Mouse (Mus musculus): ENCODE results near the gene Cacna1d.

Gene Cacna1d

DNA sequence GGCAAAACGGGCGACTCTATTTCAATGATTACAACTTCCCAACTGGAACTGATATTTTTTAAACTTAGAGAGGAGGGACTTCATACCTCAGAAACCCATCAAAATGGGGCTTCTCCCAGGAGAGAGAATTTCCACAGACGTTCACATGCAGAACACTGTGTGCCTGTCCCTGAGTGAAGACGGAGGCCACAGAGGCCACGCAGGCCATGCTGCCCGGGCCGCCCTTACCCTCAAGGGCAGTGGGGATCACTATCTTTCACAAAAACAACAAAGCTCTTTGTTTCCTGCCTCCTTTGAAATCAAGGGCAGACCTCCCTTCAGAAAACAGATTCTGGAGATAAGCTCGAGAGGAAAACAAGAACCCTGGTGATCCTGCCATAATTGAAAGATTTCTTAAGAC is 164.2 kb downstream of the Cacna1d start:
- DNase-seq = peak; percentile 18

DNA sequence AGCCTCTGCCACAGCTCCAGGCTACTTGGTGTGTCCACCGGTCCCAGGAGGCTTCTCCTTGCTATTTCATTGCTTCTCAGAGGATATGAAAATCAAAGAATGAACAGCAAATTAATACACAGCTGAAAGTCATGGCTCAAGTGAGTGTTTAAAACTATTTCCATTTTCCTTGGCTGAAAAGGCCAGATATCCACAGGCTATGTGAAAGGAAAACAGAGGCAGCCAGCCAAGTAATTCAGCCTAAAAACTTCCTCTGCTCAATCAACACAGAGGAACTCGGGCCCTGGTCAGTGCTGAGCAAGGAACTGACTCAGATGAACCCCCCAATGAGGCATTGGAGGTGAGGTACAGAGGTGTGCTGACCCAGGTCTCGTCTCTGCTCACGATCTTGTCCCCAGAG is 165.0 kb downstream of the Cacna1d start:
- DNase-seq = no peak

DNA sequence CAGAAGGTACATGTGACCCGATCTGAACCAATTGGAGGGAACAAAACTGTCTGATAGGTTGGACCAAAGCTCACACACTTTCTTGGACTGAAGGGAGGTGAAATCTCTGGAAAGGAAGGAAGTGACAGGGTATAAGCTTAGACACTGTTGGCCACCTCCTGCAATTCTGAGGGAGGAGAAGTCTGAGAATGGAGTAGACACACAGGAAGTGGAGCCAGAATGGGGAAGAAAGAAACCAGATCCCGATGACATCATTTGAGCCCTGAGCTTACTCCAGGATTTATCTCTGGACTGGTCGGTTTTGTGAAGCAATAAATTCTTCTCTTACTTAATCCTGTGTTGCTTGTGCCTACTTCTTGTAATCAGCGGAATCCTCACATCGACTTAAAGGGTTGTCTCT is 166.3 kb downstream of the Cacna1d start:
- no peak for DNase-seq

DNA sequence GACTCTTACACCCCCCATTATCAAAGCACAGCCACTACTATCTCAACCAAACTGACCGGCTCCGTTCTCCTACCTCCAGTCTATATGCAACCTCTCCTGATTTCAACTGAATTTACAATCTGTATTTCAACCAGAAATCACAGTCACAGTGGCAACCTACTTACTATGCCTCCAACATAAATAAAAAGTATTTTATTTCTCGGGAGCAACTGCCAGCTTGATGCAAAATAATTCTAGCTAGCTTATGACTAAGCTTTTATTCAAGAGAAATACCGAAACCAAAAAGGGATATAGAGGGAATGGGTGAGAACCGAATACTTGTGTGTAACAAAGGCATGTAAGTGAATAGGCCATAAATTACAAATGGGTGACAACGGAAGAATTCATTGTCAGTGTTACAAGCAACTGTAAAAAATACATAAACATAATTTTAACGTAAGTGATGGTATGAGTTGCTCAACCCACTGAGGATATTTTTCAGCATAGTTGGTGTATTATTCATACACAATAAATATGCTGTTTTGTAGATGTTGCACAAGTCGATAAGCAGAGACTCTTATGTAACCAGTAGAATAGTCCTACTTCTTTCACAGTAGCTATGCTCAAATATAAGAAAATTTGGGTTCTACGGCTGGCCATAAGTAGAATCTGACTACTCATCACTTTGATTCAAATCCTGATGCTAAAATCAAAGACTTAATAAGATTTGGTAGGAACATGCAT is 172.4 kb downstream of the Cacna1d start:
- DNase-seq = no peak

DNA sequence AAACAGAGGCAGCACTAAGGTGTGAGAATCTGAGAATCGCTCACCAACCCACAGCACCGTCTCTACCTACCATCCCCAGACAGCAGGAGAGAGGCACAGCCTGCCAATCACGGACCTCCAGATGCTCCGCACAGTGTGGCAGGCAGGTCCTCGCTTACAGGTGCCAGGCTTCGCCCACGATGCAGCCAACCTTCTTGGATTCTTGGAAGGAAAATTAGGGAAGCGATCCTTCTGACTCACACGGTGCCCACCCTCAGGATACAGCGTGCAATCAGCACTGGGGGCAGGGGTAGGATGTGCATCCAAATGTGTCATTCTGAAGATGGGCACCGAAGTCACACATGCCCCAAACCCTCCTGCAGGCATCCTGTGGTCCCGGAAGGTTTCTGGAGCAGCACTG is 173.0 kb downstream of the Cacna1d start:
- no peak for DNase-seq

DNA sequence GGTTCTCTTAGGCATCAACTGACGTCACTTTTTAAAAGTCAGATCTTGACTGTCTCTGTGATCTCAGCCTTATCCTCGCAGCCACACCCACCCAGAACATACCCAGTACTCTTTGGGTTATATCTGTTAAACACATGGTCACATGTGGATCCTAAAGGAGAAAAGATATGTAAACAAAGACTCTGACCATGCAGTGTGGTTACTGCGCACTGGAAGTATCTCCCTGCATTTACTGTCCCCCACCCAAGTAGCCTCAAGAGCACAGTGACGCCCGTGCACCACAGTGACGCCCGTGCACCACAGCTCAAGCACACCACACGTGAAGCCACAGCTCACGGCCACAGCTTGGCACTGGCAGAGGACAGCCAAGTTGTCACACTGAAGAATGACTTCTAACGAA is 173.6 kb downstream of the Cacna1d start:
- no peak for DNase-seq

DNA sequence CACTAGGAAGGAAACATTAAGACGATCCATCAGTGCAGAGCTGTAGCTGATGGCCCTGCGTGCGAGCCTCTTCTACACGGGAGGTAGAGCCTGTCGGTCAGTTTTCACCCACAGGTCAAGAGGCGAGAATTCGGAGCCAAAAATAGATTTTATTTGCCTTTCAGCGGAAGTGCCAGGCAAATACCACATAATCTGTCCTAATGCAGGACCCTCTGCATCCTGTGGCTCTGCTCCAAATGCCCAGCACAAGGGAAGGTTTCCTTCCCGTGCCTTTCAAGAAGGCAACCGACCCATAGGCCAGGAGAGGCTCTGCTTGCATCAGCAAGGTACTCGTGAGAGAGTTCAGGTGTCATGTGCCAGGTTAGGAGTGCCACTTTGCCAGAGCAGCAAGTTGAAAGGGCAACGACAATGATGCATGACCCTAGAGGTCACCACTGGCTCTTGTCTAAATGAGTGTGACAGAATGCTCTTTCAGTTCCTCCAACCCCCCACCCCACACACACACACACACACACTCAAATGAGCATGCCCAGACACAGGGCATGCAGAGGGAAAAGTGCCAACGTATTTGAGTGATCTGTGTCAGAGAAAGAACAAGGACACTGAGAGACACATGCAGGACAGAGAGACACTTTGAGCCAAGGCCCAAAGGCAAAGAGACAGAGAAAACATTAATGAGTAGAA is 179.9 kb downstream of the Cacna1d start:
- DNase-seq = no peak

DNA sequence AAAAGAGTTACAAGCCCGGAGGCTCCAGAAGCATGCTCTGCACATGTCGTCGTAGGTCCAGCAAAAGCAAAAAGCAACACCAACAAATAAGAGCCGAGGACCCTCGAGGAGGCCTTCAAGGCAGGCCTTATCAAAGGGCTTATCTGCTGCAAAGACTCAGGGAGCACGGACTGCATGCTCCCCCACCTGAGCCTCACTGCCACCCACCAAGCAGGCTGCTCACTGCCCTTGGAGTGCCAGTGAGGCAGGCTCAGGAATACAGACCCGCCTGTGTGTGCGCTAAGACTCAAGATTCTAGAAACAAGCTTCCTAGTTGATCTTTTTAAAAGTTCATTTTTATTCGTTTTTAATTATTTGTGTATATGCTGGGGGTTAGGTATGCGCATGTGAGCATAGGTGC is 181.0 kb downstream of the Cacna1d start:
- no peak for DNase-seq

DNA sequence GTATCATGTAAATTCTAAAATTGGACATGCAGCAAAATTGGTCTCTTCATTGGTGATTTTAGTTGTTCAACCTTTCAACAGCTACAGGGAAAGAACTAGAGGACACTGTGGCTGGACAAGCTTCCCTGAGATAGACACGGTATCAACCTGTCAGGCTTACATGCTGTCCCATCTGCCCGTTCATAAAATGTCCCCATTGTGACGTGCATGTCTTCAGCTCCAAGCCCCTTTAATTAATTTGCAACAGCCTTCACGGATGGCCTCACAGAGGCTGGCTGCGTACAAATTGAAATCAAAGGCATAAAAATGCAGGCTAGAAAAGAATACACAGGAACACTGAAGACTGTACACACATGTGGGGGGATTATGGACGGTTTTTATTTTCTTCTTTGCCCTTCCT is 185.0 kb downstream of the Cacna1d start:
- DNase-seq = no peak

DNA sequence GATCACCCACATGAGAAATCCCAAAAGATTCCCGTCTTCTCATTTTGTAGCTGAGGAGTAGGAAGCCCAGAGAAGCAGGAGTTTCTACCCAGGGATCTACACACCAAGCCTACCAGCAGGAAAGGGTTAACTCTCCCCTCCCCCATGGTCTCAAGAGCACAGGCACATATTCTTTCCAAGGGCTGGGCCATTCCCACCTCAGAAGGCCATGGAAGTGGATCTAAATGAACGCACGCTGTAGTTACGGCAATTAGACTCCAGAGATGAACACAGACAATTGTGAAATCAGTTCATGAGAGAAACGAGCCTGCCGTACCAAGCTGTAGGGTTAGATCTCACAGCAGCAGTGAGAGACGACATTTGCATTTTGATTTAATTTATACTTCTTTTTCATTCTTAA is 191.3 kb downstream of the Cacna1d start:
- DNase-seq = no peak

DNA sequence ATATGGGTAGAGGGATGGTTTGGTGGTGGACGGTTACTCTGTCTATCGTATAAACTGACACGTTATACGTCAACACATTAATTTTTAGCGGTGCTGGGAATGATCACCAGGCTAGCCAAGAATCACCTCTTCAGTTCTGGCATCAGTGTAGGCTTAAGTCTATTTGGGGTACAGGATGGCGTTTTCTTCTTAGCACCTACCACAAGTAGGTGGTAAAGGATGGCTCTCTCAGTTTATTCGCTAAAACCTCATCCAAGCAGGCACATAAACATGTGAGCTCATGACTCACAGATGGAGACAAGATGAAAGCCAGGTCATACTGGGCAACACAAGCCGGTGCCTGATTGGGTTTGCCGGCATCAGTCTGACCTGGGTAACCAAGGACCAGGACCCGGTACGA is 193.8 kb downstream of the Cacna1d start:
- DNase-seq = no peak

DNA sequence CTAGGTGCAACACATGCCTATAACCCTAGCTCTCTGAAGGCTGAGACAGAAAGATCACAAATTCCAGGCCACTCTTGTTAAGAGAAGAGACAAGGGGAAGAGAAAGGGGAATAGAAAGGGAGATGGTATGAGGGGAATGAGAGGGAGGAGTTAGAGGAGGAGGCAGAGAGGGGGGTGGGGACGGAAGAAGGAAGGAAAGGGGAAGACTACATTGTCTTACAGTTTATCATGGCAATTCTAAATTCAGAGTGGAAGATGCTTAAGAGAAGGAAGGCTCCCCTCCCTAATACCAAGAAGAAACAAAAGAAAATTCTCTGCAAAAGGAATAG is 199.2 kb downstream of the Cacna1d start:
- DNase-seq = no peak

DNA sequence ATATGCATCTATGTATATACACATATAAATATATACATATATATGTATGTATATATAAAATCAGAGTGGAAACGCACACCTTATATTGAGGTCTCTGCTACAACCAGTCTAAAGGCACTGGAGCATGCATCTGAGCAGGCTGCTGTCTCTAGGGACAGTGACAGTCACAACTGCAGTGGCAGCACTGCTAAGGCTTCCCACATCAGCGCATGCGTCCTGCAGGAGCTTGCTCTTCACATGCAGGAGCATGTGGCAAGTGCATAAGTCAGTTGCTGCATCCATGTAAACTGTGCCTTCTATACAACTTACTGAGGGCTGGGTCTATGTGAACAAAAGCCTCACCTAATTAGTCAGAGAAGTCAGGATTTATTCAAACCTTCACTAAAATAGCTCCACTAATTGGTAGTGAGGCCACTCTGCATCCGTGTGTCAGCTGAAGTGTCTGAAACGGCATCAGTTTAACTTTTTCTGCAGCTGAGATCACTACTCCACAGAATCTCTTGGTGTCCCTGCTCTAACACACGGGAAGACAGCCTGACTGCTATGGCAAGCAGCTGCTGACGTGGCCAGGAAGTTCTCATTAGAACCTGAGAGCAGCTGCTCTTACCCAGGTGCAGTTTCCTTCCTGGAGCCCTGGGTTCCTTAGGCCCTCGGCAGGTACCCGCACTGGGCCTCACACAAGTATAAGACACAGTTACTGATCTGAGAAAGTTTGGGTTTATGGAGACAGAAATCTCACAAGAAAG is 199.7 kb downstream of the Cacna1d start:
- no peak for DNase-seq

DNA sequence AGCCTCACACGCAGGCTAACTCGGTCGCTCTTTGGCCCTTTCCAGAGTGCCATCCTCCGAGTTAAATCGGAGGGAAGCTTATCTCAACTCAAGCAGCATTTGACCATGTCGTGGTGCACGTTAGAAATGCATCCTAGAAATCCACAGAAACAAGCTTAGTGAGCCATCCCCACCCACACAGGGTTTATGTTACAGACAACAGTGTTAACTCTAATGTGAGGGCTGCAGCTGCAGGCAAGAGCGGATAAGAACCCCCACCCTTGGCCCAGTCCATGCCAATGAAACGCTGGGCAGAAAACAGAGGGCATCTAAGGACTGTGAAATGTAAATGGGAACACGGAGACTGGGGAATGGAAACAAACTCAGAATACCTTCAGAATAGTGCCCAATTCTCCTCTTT is 206.8 kb downstream of the Cacna1d start:
- no peak for DNase-seq

DNA sequence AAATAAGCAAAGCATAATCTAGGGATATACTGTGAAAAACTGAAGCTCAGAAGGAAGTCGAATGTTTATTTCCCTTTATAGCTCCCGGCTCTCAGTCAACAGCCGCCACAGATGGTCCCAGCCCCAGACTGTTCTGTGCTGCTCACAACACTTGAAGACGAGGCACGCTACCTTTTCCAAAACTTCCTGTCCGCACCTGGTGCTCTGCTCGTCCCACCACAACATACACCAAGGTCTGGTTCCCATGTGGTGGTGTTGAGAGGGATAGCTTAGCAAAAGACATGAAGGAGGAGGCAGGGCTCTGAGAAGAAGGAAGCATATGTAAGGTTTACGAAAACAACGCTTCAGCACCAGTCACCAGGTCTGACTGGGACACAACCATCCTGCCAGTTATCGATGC is 207.2 kb downstream of the Cacna1d start:
- no peak for DNase-seq

DNA sequence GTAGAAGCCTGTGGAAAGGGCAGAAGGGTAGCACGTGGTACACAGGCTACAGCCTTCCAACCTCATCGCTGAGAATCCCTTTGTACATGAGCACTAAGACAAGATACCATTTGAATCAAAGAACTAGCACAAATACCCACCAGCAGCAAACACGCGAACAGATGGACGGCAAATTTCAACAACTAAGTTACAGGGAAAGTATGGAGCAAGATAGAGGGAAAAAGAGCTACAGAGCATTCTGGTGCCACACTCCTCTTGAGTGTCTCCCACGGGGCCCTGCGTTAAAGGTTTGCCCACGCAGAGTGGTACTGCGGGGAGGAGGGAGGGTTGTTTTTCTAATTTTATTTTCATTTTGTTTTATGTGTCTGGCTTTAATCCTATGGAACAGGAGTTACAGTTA is 215.7 kb downstream of the Cacna1d start:
- no peak for DNase-seq

DNA sequence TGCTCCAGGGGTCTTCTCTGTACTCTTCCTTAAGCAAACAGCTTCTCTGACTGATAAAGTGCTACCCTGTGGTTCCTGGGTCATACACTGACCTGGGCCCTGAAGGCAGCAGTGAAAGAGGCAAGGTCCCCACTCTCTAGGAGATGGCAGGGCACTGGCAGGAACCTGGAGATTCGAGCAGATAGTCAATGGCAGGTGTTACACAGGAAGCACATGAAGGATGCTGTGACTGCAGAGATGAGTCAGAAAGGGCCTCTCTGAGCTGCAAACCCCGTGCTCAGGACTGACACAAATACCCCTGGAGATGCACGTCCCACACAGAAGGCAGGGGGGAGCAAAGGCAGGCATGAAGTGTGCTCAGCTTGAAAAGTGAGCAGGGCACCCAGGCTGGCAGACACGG is 218.3 kb downstream of the Cacna1d start:
- DNase-seq = no peak

DNA sequence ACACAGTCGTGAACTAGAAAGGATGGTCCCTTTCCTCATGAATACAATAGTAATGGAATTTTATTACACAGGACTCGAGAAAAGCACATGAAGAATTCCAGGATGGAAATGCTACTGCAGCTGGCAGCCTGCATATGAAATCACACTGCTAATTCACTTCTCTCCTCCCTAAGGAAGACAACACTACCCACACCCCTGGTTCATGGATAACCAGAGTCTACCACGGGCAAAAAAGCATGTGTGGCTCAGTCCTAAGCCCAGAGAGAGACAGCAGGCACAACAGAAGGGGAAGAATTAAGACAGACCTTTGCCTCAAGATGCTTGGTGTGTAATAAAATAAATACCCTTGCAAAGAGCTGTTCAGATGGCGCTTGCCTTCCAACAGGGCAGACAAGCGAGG is 218.7 kb downstream of the Cacna1d start:
- no peak for DNase-seq

DNA sequence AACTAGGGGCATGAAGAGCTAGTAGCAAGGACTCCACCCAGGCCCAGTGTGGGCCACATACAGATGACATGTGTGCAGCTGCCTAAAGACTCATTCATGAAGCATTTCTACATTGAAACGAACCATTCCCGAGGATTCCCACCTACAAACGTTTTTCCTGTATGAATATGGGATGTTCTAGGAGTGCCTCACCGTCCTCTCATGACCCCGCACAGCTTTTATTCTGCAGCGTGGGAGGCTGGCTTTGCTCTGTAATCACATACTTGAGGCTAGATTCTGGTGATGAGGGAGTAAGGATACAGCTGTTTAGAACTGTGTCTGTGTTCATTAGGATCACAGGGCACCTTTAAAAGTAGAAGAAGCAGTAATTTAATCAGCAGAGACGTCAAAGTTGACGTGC is 219.4 kb downstream of the Cacna1d start:
- DNase-seq = no peak

DNA sequence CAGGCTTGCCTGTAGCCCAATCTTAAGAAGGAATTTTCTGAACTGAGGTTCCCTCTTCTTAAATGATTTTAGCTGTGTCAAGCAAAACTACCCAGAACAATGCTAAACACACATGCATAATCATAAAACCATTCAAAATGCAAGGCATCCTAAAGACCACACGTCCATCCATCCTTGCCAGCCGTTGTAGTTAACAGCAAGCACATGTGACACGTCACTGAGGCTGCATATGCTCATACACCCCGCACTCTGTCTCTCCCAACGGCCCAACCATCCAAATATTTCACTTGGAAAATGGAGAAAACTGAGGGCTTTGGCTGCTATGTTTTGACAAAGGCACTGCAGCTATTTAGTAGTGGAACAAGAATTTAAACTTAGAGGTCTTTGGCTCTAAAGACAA is 220.9 kb downstream of the Cacna1d start:
- DNase-seq = no peak

DNA sequence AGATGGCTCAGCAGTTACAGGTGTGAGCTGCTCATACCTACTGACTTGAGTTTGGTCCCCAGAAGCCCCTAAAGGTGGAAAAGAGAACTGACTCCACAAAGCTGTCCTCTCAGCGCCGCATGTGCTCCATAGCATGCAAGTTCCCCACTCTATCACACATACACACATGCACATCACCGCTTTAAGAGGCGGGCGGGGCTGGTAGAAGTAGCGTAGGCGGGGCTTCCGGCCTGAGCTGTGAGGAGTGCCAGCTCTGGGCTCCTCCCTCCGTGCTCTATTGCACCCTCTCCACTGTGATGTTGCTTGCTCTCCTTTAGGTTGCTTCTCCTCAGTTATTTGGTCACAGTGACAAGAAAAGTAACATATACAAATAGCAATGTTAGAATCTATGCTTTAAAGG is 225.5 kb downstream of the Cacna1d start:
- no peak for DNase-seq

DNA sequence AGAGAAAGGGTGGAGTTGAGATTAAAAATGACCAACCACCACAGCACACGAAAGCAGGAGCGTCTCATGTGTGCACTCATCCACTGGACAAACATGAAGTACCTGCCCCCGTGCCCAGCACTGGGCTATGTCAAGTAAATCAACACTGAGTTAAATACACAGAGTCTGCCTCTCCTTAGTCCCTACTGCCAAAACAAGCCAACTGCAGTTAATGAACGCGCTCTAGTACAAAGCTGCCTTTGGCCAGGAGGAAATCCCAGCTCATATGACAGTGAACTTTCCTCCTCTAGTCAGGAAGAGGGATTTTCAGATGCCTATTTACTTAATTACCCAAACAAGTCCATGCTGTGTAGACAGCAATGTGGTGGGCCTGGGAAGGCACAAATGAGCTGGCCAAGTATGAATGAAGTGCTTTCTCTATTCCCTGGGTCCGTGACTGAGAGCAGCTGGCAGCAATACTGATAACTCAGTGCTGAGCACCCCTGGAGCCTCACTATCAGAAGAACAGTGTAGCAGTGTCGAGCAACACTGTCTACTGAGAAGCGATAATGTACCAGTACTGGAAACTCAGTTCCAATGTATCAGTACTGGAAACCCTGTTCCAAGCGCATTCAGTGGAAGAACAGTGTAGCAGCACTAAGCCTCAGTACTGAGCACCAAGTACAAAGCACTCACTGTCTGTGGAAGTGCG is 229.5 kb downstream of the Cacna1d start:
- no peak for DNase-seq

DNA sequence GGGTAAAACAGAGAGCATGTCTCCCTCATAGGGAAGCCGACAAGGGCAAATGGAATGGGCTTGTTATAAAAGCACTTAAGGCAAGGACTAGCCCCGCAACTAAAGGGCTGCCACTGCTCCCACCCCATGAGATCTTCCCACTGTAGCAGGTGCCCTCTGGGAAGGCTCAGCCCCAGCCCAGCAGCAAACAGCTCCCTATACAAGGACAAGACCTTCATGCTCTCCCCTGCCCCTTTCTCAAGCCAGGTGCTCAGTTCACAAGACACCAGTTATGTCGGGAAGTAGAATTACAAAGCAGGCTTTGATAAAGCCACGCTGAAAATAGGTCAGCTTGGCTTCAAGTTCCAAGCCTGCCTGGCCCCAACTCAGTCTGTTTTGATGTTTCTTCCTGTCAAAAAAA is 233.6 kb downstream of the Cacna1d start:
- DNase-seq = no peak

DNA sequence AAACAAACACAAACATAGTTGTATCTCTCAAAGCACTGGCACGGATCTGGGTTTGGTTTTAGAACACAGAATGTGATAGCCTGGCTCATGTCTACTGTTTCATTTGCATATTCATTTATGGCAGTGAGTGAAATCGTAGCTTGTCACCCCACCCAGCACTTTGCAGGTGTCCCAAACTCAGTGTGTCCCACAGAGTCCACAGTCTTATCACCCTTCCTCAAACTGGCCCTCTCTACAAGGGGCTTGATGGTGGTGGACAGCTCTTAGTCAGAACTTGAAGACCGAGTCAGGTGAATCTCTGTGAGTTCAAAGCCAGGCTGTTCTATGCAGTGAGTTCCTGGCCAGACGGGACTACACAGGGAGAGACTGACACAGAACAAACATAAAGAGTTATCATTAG is 234.8 kb downstream of the Cacna1d start:
- DNase-seq = no peak
